ENCODE assay signal across 7 mouse cellular contexts in the genomic region with DNA sequence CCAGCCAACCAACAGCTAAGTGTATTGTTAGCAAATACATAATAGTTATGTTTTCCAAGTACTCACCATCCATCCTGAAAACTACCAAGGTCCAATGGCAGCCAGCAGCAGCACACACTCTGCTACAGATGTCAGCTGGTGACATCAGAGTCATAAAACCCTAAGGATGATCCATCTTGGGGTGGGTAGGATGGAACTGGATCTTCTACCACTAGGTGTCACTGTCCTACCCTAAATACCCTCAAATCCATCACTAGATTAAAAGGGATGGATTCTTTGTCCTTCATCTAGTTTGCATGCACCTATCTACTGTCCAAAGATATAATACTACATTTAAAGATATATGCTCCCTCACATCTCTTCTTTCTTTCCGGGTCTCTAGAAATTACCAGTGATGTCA.
A peak's percentile ranks its signal among the peaks of the same experiment; 100 is the strongest.
DNase-seq lines count a peak whose midpoint lies in the region; ATAC-seq and TF ChIP-seq lines count a peak whose summit lies in the region.

No protein-coding gene starts in this region.

- no peak overlapping the region for H3K9ac ChIP-seq in kidney, embryonic 14.5 days (ENCODE audit: low read depth, low read length)
- no peak overlapping the region for H3K9ac ChIP-seq in lung, embryonic 16.5 days (ENCODE audit: low read length)

- no peaks in the 10 kb centered on the region for H3K36me3 ChIP-seq in kidney, embryonic 14.5 days (ENCODE audit: control insufficient read depth, insufficient read depth, low read length)
- no peaks in the 10 kb centered on the region for H3K36me3 ChIP-seq in lung, embryonic 16.5 days (ENCODE audit: control insufficient read depth, insufficient read depth, low read length)

- H3K9me3 ChIP-seq in kidney, embryonic 14.5 days (ENCODE audit: control insufficient read depth, low read length), result no peaks in the 10 kb centered on the region
- no peaks in the 10 kb centered on the region for H3K9me3 ChIP-seq in lung, embryonic 16.5 days (ENCODE audit: control insufficient read depth, low read length)

- TF ChIP-seq CTCF in brain, embryonic 14.5 days (IDR thresholded peaks at IDR 0.05; ENCODE audit: borderline replicate concordance, extremely low read depth, insufficient read depth, insufficient read length), result peak; percentile 42; the same call in 1 of the 2 replicates

- no peak overlapping the region for H3K4me2 ChIP-seq in kidney, embryonic 14.5 days (replicated peaks; ENCODE audit: low read depth, low read length)
- no peak overlapping the region for H3K4me2 ChIP-seq in lung, embryonic 16.5 days (ENCODE audit: low read depth, low read length)

- no peaks in the 10 kb centered on the region for H3K27me3 ChIP-seq in kidney, embryonic 14.5 days (ENCODE audit: control insufficient read depth, insufficient read depth, low read length)
- H3K27me3 ChIP-seq in lung, embryonic 16.5 days (ENCODE audit: control insufficient read depth, insufficient read depth, low read depth, low read length), result no peaks in the 10 kb centered on the region

- 74% methylated on average over 1 of the region's 1 CpGs for whole genome bisulfite sequencing in kidney, embryonic 14.5 days
- whole genome bisulfite sequencing in lung, embryonic 16.5 days, result 81% methylated on average over 1 of the region's 1 CpGs

- no peaks in the 10 kb centered on the region for H3K4me1 ChIP-seq in kidney, embryonic 14.5 days (ENCODE audit: control insufficient read depth, insufficient read depth, low read length)
- H3K4me1 ChIP-seq in lung, embryonic 16.5 days (replicated peaks; ENCODE audit: control insufficient read depth, insufficient read depth, low read length), result no peaks in the 10 kb centered on the region

- no peak overlapping the region for H3K27ac ChIP-seq in kidney, embryonic 14.5 days (ENCODE audit: low read depth, low read length)
- H3K27ac ChIP-seq in lung, embryonic 16.5 days (ENCODE audit: low read length), result no peak overlapping the region

- TF ChIP-seq POLR2A in brain, embryonic 14.5 days (IDR thresholded peaks at IDR 0.05; ENCODE audit: borderline replicate concordance, extremely low read depth, insufficient read depth, insufficient read length, poor library complexity, severe bottlenecking), result no peak

- no peak for ATAC-seq in kidney, embryonic 14.5 days (ENCODE audit: low FRiP score, low TSS enrichment)
- ATAC-seq in lung, embryonic 16.5 days (ENCODE audit: low read depth), result peak; percentile 38; the same call in 1 of the 2 replicates

- peak; percentile 8 to 9 for DNase-seq in kidney, adult 8-10 months
- peak; percentile 56 for DNase-seq in ES-CJ7 (ENCODE audit: low read depth, low spot score)
- DNase-seq in brain, embryonic 14.5 days (ENCODE audit: low read depth), result peak; percentile 69
- DNase-seq in heart, adult 9 months (ENCODE audit: low spot score in 2 of 2), result peak; percentile 49 to 55
- DNase-seq in urinary bladder, postnatal 36 days (ENCODE audit: low spot score in 2 of 2), result no peak

- H3K4me3 ChIP-seq in kidney, embryonic 14.5 days (ENCODE audit: low read length), result no peak overlapping the region
- H3K4me3 ChIP-seq in lung, embryonic 16.5 days (ENCODE audit: low read length), result no peak overlapping the region

Comparison
In these comparisons a context has a peak if more than half of its experiments do, and no peak if none do; other contexts are left out.
1. DNase-seq: peak in kidney, adult 8-10 months (2 of 2), ES-CJ7 (single experiment), brain, embryonic 14.5 days (single experiment) and heart, adult 9 months (2 of 2); none in urinary bladder, postnatal 36 days (0 of 2).